Mouse (Mus musculus) adrenal gland, postnatal 10 days (tissue): ENCODE data around the gene B4galnt4. TPM values are rescaled to one million over a fixed set of nuclear protein-coding genes. Genes with fewer than 3 reads are reported as not detected.

ENCODE experiments used
- DNase-seq: peaks from one replicate; pipeline ENCODE4 v3.0.0; 2021; ENCODE audit warnings: mixed read lengths
- total RNA-seq, 2 experiments: library from RNA; stranded (reverse); gene quantifications; 2 replicates each; pipeline ENCODE4 v1.2.3; 2021

Gene B4galnt4
- total RNA-seq, 2 experiments from 2014 or later = 2.0 to 5.1 TPM

DNA sequence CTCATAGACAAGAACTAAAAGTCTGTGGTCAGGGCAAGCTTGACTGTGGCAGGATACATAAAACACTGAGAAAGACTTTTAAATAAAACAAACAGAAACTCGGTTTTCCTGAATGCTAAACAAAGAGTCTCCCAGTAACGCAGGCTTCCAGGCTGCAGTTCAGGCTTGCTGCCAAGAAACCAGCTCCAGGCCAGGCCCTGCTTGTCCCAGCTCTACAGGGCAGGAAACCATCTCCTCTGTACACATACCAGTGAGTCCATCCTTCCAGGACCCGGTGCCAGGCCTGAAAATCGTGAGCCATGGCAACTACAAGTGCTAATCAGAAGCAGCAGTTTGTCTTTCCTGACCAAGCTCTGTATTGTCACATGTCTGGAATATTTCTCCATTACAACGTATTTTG lies 19.2 kb upstream of the B4galnt4 start:
- peak; percentile 81 for DNase-seq

DNA sequence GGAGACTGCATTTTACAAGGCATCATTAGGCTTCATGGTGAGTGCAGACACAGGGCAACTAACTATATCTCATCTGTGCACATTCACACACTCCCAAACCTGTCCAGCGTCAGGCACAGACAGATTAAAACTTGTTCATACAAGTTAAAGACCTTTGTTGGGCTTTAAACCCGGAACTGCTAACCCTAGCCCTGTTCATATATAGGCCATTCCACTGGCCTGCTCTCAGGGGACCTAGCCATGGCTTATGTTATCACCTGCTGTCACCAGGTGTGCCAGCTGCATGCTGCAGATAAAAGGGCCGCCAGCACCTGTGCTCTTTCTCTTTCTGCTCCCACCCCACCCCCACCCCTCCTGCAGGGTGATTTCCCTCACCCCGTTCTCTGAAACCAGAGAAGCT lies 18.4 kb upstream of the B4galnt4 start:
- no peak for DNase-seq

DNA sequence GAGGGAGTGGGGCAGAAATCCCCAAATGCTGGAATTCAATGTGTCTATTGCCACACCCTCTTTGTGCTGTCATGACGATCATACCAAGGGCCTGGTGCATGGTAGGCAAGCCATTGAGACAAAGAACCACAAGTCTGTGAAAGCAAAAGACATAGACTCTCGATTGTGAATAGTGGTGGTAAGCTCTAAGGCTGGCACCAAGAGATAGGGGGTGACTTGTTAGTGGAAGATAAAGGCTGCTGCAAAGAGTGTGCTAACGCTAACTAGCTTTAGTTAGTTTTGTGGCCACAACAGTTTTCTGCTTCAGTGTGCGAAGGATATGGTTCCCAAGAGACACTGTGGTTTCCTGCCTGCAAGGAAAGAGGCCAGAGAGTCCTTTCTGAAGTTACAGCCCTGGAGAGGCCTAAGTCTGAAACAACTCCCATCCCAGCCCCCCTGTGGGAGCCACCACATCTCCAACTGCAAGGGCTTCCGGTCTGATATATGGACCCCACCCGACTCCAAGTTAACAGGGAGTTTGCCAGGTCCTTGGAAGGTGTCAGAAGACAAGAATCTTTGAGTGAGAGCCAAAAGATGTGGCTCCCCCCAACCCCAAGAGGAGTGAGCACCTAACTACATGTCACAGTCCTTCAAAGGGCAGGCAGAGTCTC lies 13.8 kb upstream of the B4galnt4 start:
- DNase-seq = peak; percentile 15

DNA sequence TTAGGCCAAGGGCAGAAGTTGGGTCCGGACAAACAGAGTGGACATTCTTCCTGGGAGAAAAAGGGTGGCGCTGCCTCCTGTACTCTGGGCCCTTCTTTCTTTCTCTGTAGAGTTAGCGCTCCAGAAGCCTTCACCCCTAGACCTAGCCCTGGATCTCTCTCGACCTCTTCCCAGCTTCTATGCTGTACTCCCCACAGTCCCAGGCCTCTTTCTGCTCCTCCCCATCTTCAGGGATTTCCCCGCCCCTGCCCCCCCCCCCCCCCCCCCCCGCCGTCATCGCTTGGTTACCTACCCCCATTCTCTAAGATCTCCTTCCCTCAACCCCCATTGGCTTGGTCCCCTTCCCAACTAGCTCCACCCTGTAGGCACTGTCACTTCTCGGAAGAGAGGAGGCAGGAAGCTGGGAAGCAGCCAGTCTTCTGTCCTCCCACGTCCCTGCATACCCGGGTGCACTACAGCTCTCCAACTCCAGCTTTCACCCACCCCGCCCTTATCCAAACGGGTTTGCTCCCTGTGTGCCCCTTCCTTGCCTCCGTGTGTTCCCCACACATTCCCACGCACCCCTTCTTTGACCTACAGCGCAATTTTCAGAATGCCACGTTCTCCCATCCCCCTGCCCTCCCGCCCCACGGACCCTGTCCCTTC lies 13.2 kb upstream of the B4galnt4 start:
- peak; percentile 76 for DNase-seq

DNA sequence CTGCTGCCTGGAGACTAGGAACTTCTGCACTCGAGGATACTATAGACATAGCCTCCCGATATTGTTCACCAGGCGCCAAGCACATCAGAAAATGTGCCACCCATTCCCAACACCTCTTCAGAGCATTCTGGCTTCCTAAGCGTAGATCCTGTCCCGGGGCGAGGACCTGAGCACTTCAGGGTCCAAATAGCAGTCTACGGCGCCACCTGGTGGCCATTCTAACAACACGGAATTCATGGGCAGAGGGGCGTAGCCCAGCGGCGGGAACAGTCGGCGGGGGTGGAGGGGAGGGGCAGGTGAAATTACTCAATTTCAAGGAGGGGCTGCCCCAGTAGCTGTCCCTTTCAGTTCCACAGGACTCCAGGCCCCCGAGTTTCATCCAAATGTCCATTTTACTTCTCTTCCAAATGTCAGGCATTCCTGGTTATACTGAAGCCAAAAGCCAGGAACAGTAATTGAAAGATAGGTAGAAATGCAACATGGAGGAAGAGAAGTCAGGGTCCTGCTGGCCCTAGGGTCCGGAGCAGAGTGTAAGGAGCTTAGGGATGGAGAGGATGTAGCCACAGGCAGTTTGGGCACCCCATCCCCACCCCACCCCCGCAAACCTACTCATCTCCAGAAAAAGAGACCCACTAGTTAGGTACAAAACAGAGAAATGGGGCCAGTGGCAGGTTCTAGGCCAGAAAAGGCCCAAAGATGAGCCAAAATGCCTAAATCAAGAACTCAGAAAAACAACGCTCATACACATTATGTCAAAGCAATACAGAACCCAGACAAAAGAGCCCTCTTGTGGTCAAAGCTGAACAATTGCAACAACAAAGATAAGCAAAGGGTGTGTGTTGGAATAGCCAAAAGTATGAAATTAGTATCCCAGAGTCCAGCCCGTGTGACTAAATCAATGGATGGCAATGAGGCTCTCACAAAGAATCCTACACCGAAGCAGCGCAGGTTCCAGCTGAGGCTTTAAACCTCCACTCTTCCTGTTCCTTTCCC lies 12.4 kb upstream of the B4galnt4 start:
- peak; percentile 94 for DNase-seq

DNA sequence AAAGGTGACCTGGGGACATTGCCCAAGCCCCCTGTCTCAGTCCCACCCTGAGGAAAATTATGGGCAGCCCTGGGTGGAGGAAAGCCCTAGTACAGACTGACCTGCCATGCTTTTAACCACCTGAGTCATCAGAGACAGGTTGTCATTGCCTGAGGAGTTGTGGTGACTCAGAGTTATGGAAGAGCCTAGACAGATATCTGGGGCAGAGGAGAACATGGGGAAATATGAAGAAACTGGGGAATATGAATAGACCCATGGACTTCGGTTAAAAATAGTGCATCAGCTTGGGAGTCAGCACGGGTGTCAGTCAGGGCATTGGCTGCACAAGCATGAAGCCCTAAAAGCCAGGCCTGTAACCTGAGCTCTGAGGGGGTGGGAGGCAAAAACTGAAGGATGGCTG lies 11.6 kb upstream of the B4galnt4 start:
- no peak for DNase-seq

DNA sequence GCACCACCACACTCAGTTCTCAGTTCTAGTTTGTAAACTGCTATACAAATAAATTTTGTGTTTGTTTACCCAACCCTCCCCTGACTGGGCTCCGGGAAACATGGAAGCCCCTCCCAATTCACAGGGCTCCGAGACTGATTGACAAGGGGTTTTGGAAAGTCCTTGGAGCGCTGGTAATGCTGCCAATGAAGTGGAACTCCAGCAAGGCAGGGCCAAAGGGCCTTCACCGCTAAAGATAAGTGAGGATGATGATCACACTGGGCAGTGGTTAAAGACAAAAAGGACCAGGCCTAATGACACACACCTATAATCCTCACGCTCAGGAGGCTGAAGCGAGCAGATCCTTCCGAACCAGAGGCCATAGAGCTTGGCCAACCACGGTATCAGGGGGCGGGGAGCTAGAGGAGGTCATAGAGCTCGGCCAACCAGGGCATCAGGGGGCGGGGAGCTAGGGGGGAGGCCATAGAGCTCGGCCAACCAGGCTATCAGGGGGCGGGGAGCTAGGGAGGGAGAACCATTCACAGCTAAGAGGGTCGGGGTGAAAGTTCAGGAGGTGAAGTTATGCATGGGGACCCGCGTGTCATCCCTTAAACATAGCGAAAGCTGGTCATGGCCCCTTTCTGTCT lies 9.7 kb upstream of the B4galnt4 start:
- no peak for DNase-seq

DNA sequence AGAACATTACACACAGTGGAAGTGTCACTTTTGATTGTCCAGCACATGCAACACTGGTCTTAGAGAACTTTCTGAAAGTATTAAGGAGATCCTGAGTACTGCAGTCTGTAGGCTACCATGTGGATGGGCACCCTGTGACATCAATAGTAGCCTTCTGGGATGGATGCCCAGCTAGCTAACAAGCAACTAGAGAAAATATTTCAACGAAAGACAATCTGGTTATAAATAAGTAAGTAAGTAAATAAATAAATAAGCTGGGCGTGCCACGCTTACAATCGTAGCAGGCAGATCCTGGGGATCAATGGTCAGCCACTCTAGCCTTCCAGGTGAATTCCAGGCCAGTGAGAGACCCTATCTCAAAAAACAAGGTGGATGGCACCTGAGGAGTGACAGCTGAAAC lies 8.9 kb upstream of the B4galnt4 start:
- DNase-seq = no peak

DNA sequence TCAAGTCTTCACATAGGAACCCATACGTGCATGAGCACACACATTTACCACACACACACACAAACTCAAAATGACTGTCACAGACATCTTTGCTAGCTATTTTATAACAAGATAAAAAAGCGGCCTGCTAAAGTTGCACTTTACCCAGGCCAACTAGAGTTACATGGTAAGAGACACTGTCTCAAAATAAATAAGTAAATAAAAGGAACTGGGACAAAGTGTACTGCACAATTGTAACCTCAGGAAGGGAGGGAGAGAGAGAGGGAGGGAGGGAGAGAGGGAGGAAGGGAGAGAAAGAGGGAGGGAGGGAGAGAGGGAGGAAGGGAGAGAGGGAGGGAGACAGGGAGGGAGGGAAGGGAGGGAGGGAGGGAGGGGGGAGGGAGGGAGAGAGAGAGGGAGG lies 8.5 kb upstream of the B4galnt4 start:
- no peak for DNase-seq

DNA sequence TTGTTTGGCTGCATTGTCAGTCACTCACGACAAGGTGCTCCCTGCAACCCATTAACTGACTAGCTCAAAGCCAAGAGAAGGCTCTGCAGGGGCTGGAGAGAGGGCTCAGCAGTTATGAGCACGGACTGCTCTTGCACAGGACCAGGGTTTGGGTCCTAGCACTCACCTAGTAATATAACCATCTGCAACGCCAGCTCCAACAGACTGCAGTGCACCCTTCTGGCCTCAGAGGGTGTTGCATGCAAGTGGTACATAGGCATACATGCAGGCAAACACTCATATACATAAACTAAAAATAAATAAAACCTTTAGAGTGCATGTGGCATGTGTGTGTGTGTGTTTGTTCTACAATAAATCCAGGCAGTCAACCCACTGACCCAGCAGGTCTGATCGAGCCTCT lies 5.1 kb upstream of the B4galnt4 start:
- no peak for DNase-seq

DNA sequence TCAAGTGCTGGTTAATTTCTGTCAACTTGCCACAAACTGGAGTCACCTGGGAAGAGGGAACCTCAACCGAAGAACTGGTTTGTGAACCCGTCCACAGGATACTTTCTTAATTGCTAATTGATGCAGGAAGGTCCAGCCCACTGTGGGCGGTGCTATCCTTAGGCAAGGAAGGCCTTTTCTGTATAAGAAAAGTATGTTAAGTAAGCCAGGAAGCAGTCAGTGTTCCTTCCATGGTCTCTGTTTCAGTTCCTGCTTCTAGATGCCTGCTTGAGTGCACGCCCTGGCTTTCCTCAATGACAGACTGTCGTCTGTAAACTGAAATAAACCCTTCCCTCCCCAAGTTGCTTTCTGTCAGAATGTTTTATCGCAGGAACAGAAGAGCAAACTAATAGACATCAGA lies 3.9 kb upstream of the B4galnt4 start:
- no peak for DNase-seq

DNA sequence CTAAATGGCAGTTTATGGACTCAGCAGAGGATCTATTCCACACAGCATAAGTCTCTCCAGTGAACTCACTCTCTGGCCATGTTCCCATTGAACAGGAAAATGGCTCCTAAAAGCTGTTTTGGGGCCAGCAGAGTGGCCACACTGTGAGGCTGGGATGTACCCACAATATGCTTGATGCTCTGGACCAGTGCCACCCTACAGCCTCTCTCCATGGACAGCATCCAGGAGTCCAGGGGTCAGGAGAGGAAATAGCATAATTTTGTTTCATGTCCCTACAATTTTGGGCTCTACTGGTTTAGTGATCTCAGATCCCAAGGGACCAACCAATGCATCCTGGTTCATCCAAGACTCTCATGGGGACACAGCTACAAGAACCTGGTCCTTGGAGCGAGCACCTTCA lies 3.4 kb upstream of the B4galnt4 start:
- no peak for DNase-seq

DNA sequence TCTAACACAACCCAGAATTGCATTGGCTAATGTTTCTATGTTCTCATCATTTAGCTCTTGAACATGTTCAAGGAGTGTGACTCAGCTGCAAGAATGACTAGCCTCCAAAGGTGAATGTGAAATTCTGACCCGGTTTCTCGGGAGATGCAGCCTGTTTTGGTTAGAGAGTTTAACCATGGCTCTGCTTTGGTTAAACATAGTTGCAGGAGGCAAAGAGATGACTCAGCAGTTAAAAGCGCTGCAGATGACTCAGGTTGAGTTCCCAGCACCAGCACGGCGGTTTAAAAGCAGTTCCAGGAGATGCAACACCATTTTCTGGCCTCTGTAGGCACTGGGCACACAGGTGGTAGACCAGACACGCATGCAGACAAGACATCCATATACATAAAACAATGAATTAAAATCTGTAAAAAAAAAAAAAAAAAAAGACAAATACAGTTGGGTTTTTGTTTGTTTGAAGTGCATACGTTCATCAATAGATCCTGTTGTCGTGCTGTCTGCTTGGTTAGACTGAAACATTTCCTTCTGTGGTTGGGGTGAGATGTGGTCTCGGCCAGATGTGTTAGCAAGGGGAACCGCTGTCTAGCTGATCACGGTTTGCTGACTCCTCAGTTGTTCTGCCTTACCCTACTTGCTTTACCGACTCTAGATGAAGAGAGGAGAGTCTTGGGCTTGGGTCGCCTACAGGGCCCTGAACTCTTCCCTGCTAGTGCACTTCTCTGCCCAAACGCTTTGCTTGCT lies 2.1 kb upstream of the B4galnt4 start:
- DNase-seq = no peak

DNA sequence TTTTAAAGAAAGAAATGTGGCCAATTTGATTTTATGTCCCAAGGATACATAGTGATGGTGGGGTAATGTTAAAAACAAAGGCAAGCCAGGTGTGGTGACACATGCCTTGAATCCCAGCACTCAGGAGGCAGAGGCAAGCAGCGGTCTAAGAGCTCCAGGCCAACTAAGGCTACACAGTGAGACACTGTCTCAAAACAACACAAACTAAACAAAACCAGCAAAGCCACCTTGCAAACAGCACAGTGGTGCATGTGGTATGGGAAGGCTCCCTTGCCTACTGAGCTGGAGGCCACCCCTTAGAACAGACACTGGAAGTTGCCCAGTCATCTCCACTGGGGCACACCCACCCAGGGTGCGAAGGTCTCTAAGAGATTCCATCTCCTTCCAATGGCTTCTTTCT lies 975 bp upstream of the B4galnt4 start:
- DNase-seq = no peak

DNA sequence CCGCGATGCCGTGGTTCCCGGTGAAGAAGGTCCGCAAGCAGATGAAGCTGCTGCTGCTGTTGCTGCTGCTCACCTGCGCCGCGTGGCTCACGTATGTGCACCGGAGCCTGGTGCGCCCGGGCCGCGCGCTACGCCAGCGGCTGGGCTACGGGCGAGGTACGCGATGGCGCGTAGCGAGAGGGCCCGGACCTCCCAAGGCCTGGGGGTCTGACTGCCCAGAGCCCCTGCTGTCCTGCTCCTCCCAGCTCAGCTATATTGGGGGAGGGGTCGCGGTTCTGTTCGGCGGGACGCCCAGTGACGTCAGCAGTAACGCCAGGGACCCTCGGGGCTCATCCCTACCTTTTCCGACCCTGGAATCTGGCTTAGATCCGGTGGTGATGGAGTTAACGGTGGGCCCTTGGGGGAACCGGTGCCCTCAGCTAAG lies 377 bp downstream of the B4galnt4 start:
- DNase-seq = no peak

DNA sequence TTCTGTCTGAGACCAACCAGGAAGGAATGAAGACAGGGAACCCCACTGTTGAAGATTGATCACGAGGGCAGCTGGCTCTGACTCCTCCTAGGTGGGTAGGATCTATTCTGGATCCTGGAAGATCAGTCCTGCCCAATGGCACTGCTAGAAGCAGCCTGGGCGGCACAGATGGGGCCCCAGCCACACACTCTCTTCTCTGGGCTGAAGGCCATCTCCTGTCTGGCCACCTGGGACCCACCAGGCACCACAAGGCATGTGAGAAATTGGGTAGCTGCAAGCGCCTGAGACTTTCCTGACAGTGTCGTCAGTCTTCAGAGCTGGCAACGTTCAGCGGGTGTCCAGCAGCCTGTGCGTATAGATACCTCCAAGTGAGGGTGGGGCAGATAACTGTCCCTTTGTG lies 1.6 kb downstream of the B4galnt4 start:
- DNase-seq = no peak

DNA sequence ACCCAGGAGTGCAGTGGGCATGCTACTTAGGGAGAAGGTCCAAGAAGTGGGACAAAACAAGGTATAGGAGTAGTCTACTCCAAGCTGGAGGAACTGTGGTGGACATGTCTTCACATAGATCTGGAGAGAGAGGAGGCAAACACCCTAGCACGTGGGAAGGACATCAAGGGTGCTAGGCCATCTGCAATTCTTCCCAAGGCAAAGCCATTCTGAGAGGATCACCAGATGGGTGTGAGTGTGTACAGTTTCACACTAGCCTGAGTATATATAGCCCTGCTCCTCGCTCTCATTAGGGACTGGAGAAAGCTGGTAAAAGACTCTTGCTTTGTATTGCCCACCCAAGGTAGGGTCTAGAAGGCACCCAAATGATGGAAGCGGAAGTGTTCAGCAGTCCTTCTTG lies 2.4 kb downstream of the B4galnt4 start:
- no peak for DNase-seq

DNA sequence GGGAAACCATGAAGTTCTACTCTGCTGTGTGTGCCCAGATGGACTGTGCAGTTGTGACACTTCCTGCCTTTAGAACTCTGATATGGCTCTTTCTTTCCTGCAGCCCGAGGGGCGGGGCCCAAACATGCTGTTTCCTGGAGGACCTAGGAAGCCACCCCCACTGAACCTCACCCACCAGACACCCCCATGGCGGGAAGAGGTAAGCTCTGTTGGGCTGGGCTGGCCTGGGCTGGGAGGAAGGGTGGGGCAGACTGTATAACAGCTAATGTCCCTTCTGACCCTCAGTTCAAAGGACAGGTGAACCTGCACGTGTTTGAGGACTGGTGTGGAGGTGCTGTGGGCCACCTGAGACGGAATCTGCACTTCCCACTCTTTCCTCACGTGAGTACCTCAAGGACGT lies 3.3 kb downstream of the B4galnt4 start:
- no peak for DNase-seq

DNA sequence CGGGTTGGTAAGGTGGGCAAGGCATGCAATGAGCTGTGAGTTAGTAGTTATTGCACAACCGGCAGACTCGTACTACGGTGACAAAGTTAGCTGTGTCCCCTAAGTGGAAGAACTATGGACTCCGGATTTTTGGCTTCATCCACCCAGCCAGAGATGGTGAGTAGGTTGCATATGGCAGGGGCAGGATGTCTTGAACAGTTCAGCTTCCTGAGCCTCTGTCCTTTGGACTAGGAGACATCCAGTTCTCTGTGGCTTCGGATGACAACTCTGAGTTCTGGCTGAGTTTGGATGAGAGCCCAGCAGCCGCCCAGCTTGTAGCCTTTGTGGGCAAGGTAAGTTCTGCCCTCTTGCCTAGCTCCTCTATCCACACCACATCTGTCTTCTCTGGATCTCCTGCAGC lies 3.7 kb downstream of the B4galnt4 start:
- DNase-seq = no peak

DNA sequence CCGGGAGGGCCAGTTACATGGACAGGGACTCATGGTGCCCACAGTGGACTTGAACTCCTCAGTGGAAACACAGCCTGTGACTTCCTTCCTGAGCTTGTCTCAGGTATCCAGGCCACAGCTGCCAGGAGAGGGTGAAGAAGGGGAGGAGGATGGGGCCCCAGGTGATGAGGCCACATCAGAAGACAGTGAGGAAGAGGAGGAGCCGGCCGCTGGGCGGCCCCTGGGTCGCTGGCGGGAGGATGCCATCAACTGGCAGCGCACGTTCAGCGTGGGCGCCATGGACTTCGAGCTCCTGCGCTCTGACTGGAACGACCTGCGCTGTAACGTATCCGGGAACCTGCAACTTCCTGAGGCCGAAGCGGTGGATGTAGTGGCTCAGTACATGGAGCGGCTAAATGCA lies 7.4 kb downstream of the B4galnt4 start:
- no peak for DNase-seq

DNA sequence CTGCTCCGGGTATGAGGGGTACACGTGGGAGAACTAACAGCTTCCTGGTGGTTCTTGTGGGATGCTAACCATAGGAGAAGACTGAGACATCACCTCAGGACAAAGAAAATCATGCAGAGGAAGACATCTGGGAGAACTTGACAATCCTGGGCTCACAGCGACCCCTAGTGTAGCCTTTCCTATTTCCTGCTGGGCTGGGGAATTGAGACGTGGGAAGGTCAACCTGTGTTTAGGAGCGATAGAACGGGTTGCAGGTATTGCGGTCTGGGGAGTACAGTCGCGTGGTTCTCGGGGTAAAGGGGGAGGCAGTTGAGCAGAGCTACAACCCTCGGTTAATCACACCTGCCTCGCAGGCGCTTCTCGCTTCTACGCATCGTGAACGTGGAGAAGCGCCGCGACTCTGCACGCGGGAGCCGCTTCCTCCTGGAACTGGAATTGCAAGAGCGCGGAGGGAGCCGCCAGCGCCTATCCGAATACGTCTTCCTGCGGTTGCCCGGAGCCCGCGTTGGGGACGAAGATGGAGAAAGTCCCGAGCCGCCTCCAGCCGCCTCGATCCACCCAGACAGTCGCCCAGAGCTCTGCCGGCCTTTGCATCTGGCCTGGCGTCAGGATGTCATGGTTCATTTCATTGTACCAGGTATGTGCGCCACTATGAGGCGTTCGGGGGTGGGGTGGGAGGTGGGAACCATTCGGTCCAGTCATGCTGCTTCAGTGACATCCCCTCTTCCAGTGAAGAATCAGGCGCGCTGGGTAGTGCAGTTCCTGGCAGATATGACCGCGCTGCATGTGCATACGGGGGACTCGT lies 9.4 kb downstream of the B4galnt4 start:
- DNase-seq = peak; percentile 86
